Mouse (Mus musculus) bone marrow macrophage, adult 2 months (primary cell): ENCODE data around the gene Slc6a11.

Source experiments
- CTCF ChIP-seq: IDR thresholded peaks from 2 replicates; pipeline ENCODE4 v1.5.1; 2012; ENCODE audit warnings: low read depth, mild to moderate bottlenecking, low read length, moderate library complexity
- POLR2A ChIP-seq: IDR thresholded peaks from 2 replicates; pipeline ENCODE4 v1.6.1; 2012; ENCODE audit warnings: mild to moderate bottlenecking, low read depth, low read length, borderline replicate concordance

DNA sequence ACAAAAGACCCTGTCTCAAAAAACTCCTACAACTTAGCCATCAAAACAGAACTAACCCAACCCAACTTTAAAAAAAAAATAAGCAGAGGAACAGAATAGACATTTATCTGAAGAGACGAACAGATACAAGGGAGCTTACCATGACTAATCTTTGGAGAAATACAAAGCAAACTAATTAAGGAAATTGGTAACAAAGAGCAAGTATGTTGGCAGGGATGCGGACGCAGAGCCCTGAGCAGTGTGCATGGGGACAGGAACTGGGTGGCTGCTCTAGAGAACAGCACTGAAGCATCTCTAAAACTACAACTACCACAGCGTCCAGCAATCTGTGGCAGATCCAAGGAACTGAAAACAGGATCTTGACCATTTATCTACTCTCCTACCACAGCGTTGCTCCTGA is 11.5 kb upstream of the Slc6a11 start:
- TF ChIP-seq CTCF: no peak
- no peak for TF ChIP-seq POLR2A
